Mouse (Mus musculus) liver, embryonic 13.5 days (tissue): ENCODE data around the gene Myt1l. TPM values are rescaled to one million over a fixed set of nuclear protein-coding genes. Genes with fewer than 3 reads are reported as not detected.

ENCODE experiments used
- ATAC-seq: fragments of 200-750 bp; cut with Nextera tagmentation; 2 replicates; pipeline ENCODE4 v1.8.0; 2017; ENCODE audit warnings: low read depth, mild to moderate bottlenecking, moderate number of reproducible peaks, moderate library complexity
- DNase-seq: peaks from one replicate; pipeline ENCODE4 v3.0.0; 2022
- H3K27ac ChIP-seq: fragments of 300-500 bp; sonication (generic); 2 replicates; pipeline ENCODE4 v1.5.1; 2015; ENCODE audit warnings: moderate library complexity, mild to moderate bottlenecking, inconsistent platforms
- H3K27me3 ChIP-seq: fragments of 300-500 bp; sonication (generic); 2 replicates; pipeline ENCODE4 v1.6.1; 2015; ENCODE audit warnings: mild to moderate bottlenecking, inconsistent platforms
- H3K36me3 ChIP-seq: fragments of 300-500 bp; sonication (generic); 2 replicates; pipeline ENCODE4 v1.6.1; 2015; ENCODE audit warnings: mild to moderate bottlenecking, inconsistent platforms
- H3K4me1 ChIP-seq: fragments of 300-500 bp; sonication (generic); replicated peaks from 2 replicates; pipeline ENCODE4 v1.6.1; 2015; ENCODE audit warnings: inconsistent platforms
- H3K4me2 ChIP-seq: fragments of 300-500 bp; sonication (generic); 2 replicates; pipeline ENCODE4 v1.6.1; 2015; ENCODE audit warnings: inconsistent platforms, mild to moderate bottlenecking, moderate library complexity
- H3K4me3 ChIP-seq: fragments of 300-500 bp; sonication (generic); replicated peaks from 2 replicates; pipeline ENCODE4 v1.5.1; 2015; ENCODE audit warnings: mild to moderate bottlenecking, inconsistent platforms
- H3K9ac ChIP-seq: fragments of 300-500 bp; sonication (generic); 2 replicates; pipeline ENCODE4 v1.6.1; 2015; ENCODE audit warnings: mild to moderate bottlenecking, inconsistent platforms
- H3K9me3 ChIP-seq: fragments of 300-500 bp; sonication (generic); replicated peaks from 2 replicates; pipeline ENCODE4 v1.6.1; 2016; ENCODE audit warnings: inconsistent platforms
- WGBS: fragments of 180-500 bp; shearing (Covaris S2); methylation state at CpG from one replicate; pipeline ENCODE4 v1.1.7; 2015; ENCODE audit not compliant: insufficient replicate concordance; 5-methylcytosine and 5-hydroxymethylcytosine counted together
- polyA plus RNA-seq: library from polyadenylated mRNA; unstranded; fragments of >200 nt; fragmentation: Nextera tagmentation; extraction: Ambion mirVana; gene quantifications from 2 replicates; pipeline ENCODE4 v1.2.1, GENCODE M21; 2015

The Myt1l gene
- polyA plus RNA-seq, 1 experiment from 2014 or later: 0.55 TPM

- Histone ChIP-seq H3K9me3 (no peaks in the 10 kb centered on the region), H3K9ac (no peak overlapping the region), H3K4me1 (no peaks in the 10 kb centered on the region), H3K27me3 (peaks cover 36% of the 10 kb centered on the region), H3K4me2 (no peak overlapping the region), H3K36me3 (no peaks in the 10 kb centered on the region), H3K4me3 (no peak overlapping the region), H3K27ac (no peak overlapping the region)
- no peak for ATAC-seq
- 66% methylated on average over 11 of the region's 11 CpGs for WGBS
- DNase-seq: no peak
Measured at GRCm38 (mm10) chr12:29538456-29538855, 10.3 kb downstream of the Myt1l start.

- WGBS: 32% methylated on average over 5 of the region's 5 CpGs
- no peak overlapping the region for H3K9ac ChIP-seq
- H3K9me3 ChIP-seq: no peaks in the 10 kb centered on the region
- H3K36me3 ChIP-seq: no peaks in the 10 kb centered on the region
- peaks cover 30% of the 10 kb centered on the region for H3K27me3 ChIP-seq
- ATAC-seq: no peak
- no peak overlapping the region for H3K27ac ChIP-seq
- no peak overlapping the region for H3K4me2 ChIP-seq
- no peak for DNase-seq
- no peak overlapping the region for H3K4me3 ChIP-seq
- no peaks in the 10 kb centered on the region for H3K4me1 ChIP-seq
Measured at GRCm38 (mm10) chr12:29539106-29539505, 10.9 kb downstream of the Myt1l start.

DNA sequence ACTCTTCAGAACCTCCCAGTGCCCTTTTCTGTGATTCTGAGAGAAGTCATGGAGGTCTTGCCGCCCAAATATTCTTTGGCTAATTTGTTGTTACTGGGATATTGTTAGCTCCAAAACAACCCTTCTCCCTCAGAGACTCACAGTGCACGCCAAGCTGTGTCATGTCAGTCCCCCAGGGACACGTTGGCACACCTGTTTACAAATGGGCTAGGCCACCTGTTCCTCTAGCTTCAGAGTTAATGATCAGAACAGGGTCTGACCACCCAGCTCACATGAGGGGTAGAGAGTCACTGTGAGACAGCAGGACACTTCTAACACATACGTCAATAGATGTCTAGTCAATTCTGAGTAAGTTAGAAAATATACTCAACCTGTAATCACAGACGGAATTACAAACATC is 12.6 kb downstream of the Myt1l start:
- H3K27ac ChIP-seq: no peak overlapping the region
- peaks cover 14% of the 10 kb centered on the region; the same call in 1 of the 2 replicates for H3K27me3 ChIP-seq
- DNase-seq: no peak
- no peak overlapping the region for H3K4me3 ChIP-seq
- no peak for ATAC-seq
- 57% methylated on average over 5 of the region's 5 CpGs for WGBS
- H3K9ac ChIP-seq: no peak overlapping the region
- no peaks in the 10 kb centered on the region for H3K4me1 ChIP-seq
- H3K36me3 ChIP-seq: no peaks in the 10 kb centered on the region
- no peaks in the 10 kb centered on the region for H3K9me3 ChIP-seq
- no peak overlapping the region for H3K4me2 ChIP-seq

DNA sequence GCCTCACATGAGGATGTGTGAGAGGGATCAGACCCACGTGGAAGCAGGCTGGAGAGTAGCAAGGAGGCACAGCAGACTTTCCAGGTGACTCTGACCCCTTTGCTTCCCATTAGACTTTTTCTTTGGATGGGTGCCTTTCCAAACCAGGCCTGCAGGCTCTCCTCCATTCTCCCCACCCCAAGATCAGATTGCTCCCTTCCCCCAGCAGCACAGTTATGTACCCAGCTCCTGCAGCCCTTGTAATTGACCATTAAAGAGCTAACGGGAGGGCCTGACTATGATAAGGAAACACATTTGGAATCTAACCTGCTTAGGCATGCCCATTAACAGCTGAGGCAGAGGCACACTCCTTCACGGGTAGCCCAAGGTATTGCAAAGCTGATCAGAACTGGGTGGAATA is 17.9 kb downstream of the Myt1l start:
- Histone ChIP-seq H3K36me3 (no peaks in the 10 kb centered on the region), H3K27me3 (no peaks in the 10 kb centered on the region), H3K4me2 (no peak overlapping the region), H3K4me3 (no peak overlapping the region), H3K9me3 (no peaks in the 10 kb centered on the region), H3K27ac (no peak overlapping the region), H3K4me1 (no peaks in the 10 kb centered on the region), H3K9ac (no peak overlapping the region)
- ATAC-seq (no peak), DNase-seq (no peak)
- 34% methylated on average over 3 of the region's 3 CpGs for WGBS

DNA sequence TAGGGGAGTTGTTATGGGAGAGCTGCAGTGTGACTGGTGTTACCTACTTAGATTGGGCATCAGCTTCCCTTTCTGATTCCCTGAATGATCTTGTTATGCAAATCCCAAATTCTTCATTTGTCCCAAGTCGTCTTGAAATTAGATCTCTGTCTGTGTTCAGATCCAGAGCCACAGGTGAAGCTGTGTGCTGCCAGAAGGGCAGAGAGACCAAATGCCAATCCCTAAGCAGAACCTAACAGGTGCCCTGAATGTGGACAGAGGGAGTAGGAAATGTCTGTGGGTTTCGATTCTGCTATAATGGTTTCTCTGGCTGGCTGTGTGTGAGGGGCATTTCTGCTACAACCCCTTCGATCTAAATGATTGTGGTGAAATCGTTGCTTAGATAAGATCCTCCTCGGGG is 18.9 kb downstream of the Myt1l start:
- no peak overlapping the region for H3K4me3 ChIP-seq
- DNase-seq (no peak), ATAC-seq (no peak)
- H3K9ac ChIP-seq: no peak overlapping the region
- no peak overlapping the region for H3K4me2 ChIP-seq
- no peaks in the 10 kb centered on the region for H3K9me3 ChIP-seq
- H3K4me1 ChIP-seq: no peaks in the 10 kb centered on the region
- no peaks in the 10 kb centered on the region for H3K27me3 ChIP-seq
- H3K36me3 ChIP-seq: no peaks in the 10 kb centered on the region
- no peak overlapping the region for H3K27ac ChIP-seq
- 52% methylated on average over 5 of the region's 5 CpGs for WGBS

DNA sequence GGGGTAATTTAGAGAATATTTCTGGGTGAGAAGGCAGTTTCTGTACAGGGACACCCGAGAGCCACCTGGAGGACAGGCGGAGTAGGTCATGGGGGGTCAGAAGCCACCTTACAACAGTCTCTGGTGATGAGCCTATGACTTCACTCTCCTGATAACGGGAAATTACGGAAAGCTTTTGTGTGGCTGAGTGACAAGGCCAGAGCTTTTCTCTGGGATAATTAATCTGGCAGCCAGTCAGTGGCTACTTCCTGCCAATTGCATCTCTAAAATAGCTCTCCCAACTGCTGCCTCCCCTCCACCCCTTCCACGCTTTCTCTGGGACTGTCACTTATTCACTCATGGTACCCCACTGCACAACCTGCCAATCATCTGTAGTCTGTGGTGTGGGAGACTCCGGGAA is 19.6 kb downstream of the Myt1l start:
- DNase-seq (no peak), ATAC-seq (no peak)
- WGBS: 48% methylated on average over 6 of the region's 6 CpGs
- Histone ChIP-seq H3K4me3 (no peak overlapping the region), H3K36me3 (no peaks in the 10 kb centered on the region), H3K27me3 (no peaks in the 10 kb centered on the region), H3K9me3 (no peaks in the 10 kb centered on the region), H3K4me2 (no peak overlapping the region), H3K27ac (no peak overlapping the region), H3K4me1 (no peaks in the 10 kb centered on the region), H3K9ac (no peak overlapping the region)

DNA sequence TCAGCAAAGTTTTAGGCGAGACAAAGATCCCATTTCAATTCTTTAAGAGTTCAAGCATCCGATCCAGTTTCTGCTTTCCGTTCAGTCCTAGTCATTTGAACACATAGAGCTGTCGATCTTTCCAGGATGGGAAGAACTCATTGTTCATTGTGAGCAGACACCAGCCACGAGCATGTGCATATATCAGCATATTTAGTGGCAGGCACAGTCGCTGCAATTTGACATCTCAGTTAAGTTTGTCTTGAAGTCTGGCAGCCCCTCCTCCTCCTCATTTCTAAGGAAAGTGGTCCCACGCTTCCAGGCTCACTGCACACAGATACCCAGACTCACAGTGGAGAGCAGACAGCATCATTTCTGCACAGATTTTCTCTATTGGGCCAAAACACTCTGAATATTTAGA is 25.0 kb downstream of the Myt1l start:
- ATAC-seq: no peak
- WGBS: 54% methylated on average over 7 of the region's 7 CpGs

DNA sequence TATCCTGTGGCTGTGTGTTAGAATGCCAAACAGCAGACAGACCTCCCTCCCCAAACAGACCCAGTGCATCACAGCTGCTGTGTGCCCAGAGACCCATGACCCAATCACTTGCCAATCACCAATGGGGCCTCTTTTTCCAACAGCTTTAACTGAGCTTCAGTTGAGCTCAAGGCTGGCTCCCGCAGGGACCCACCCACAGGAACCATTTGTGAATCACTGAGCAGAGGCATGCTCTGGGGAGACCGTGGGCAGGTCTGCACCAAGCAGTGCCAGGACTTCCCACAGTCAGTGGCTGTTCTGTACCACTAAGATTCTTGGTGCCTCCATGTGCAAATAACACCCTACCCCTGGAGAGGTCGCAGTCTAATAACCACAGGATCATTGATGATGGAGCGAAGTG is 27.5 kb downstream of the Myt1l start:
- H3K4me3 ChIP-seq: no peak overlapping the region
- no peaks in the 10 kb centered on the region for H3K36me3 ChIP-seq
- DNase-seq (no peak), ATAC-seq (no peak)
- H3K9me3 ChIP-seq: no peaks in the 10 kb centered on the region
- H3K9ac ChIP-seq: no peak overlapping the region
- H3K27ac ChIP-seq: no peak overlapping the region
- H3K27me3 ChIP-seq: no peaks in the 10 kb centered on the region
- no peaks in the 10 kb centered on the region for H3K4me1 ChIP-seq
- 47% methylated on average over 4 of the region's 4 CpGs for WGBS
- H3K4me2 ChIP-seq: no peak overlapping the region

More for the DNA sequence above, 25.0 kb downstream of the Myt1l start:
- DNase-seq: no peak
- Histone ChIP-seq H3K9me3 (no peaks in the 10 kb centered on the region), H3K4me3 (no peak overlapping the region), H3K4me2 (no peak overlapping the region), H3K4me1 (no peaks in the 10 kb centered on the region), H3K36me3 (no peaks in the 10 kb centered on the region), H3K9ac (no peak overlapping the region), H3K27me3 (no peaks in the 10 kb centered on the region), H3K27ac (no peak overlapping the region)

DNA sequence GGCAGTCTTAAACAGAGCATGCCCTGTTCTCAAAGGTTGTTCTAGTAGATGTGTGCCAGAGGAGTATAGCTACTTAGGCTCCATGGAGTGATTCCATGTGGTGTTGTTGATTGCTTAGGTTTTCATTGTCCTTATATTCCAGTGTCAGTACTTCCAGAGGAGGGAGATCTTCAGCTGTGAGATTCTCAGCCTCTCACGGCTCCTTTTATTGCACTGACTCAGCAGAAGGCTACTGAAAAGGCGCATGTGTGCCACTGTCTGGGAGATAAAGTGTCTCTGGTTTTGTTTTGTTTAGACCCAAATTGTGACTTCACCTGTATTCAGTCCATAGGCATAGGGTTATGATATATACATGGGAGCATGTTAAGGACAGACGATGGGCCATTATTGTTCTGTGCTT is 28.2 kb downstream of the Myt1l start:
- 62% methylated on average over 3 of the region's 3 CpGs for WGBS
- Histone ChIP-seq H3K27me3 (no peaks in the 10 kb centered on the region), H3K27ac (no peak overlapping the region), H3K36me3 (no peaks in the 10 kb centered on the region), H3K4me3 (no peak overlapping the region), H3K9ac (no peak overlapping the region), H3K4me2 (no peak overlapping the region), H3K4me1 (no peaks in the 10 kb centered on the region), H3K9me3 (no peaks in the 10 kb centered on the region)
- no peak for DNase-seq
- ATAC-seq: no peak

DNA sequence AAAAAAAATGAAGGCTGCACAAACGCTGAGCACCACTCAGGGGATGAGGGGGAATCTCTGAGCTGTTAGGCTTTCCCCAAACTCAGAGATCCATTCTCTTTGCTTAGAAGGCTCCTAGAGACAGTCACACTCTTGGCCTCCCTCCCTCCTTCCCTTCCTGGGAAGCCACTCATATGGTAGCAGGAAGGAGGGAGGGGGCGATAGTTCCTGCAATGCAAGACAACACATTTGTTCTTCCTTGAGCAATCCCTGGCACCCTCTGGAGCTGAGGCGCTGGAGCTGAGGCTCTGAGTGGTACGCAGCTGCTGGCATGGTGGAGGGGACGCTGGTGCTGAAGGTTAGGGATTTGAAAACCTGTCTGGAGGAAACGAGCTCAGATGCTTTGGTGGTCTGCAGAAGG is 28.7 kb downstream of the Myt1l start:
- H3K4me1 ChIP-seq: no peaks in the 10 kb centered on the region
- H3K9me3 ChIP-seq: no peaks in the 10 kb centered on the region
- 36% methylated on average over 6 of the region's 6 CpGs for WGBS
- H3K9ac ChIP-seq: no peak overlapping the region
- H3K27me3 ChIP-seq: no peaks in the 10 kb centered on the region
- no peak overlapping the region for H3K27ac ChIP-seq
- DNase-seq (no peak), ATAC-seq (no peak)
- H3K4me2 ChIP-seq: no peak overlapping the region
- no peak overlapping the region for H3K4me3 ChIP-seq
- H3K36me3 ChIP-seq: no peaks in the 10 kb centered on the region

- DNase-seq: no peak
- Histone ChIP-seq H3K27ac (no peak overlapping the region), H3K4me3 (no peak overlapping the region), H3K36me3 (no peaks in the 10 kb centered on the region), H3K4me2 (no peak overlapping the region), H3K4me1 (no peaks in the 10 kb centered on the region), H3K9me3 (no peaks in the 10 kb centered on the region), H3K9ac (no peak overlapping the region), H3K27me3 (no peaks in the 10 kb centered on the region)
- 65% methylated on average over 5 of the region's 5 CpGs for WGBS
- no peak for ATAC-seq
Measured at GRCm38 (mm10) chr12:29559769-29560168, 31.6 kb downstream of the Myt1l start.

DNA sequence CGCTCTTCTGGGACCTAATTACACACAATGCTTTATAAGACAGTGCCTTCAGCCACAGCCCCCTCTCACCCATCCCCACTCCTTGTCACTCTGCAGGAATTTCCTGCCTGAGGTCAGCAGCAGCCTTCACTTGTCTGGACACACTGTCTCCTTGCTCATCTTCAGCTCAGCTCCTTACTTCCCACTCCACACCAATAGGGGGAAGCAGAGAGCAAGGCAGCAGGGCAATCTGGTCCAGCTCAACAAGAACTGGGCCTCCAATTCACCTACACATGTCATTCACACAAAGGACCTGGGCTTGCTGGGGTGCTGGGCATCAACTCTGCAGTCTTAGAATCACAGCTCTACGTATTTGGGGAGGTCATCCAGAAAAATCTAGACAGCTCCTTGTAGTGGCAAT is 33.0 kb downstream of the Myt1l start:
- Histone ChIP-seq H3K27ac (no peak overlapping the region), H3K4me1 (no peaks in the 10 kb centered on the region), H3K27me3 (no peaks in the 10 kb centered on the region), H3K9me3 (no peaks in the 10 kb centered on the region), H3K36me3 (no peaks in the 10 kb centered on the region), H3K9ac (no peak overlapping the region), H3K4me3 (no peak overlapping the region), H3K4me2 (no peak overlapping the region)
- DNase-seq (no peak), ATAC-seq (no peak)
- 59% methylated on average over 2 of the region's 2 CpGs for WGBS

DNA sequence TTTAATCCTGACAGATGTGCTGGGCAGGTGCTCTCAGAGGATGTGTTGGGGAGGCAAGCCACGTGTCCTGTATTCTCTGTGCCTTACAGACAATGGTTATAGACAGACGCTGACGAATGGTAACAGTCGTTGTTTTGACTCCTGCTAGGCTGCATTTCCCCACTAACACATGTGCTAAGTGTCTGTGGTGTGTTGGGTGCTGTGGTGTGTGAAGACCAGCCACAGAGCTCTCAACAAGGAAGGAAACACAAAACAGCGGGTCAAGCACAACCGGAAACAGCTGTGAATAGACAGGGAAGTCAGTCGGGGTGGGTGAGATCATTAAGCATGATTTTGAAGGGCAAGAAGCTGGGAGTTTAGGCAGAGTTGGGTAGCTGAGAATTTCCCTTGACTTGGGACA is 41.1 kb downstream of the Myt1l start:
- ATAC-seq: no peak
- Histone ChIP-seq H3K27me3 (no peaks in the 10 kb centered on the region), H3K9me3 (no peaks in the 10 kb centered on the region), H3K4me3 (no peak overlapping the region), H3K4me2 (no peak overlapping the region), H3K27ac (no peak overlapping the region), H3K36me3 (no peaks in the 10 kb centered on the region), H3K4me1 (no peaks in the 10 kb centered on the region), H3K9ac (no peak overlapping the region)
- WGBS: 28% methylated on average over 7 of the region's 7 CpGs
- no peak for DNase-seq
